Mouse (Mus musculus) stomach, postnatal 0 days (tissue): ENCODE measurements around the gene Gfra1.

ENCODE experiments used
- CTCF ChIP-seq: IDR thresholded peaks from 2 replicates; pipeline ENCODE4 v1.5.1; 2016; ENCODE audit warnings: antibody characterized with exemption, low read depth, mild to moderate bottlenecking, moderate library complexity
- EP300 ChIP-seq: optimal IDR thresholded peaks from 2 replicates; pipeline ENCODE3; 2016; ENCODE audit warnings: antibody characterized with exemption

DNA sequence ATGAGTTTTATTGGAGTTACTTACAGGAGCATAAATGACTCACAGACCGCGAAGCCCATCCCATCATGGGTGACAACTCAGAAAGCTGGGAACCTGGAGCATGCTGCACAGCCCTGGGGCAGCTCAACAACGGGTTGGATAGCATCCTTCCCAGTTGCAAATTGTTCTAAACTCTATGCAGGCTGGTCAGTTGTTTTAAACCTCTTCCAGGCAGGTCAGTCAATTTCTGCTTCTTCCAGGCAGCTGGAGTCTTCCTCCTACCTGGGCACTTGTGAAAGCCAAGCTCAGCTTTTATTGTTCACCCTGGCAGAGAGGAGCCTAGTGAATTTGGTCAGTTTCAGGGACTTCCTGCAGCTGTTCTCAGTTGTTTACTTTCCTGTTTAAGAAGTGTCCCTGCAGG is 18.5 kb upstream of the Gfra1 start:
- TF ChIP-seq CTCF = no peak
- no peak for TF ChIP-seq EP300
